Mouse (Mus musculus) brain, adult 10 weeks (tissue): ENCODE data around the gene Paics. TPM values are rescaled to one million over a fixed set of nuclear protein-coding genes. Genes with fewer than 3 reads are reported as not detected.

ENCODE experiments used
- polyA plus RNA-seq: library from polyadenylated mRNA; stranded (reverse); fragments of 350-450 nt; fragmentation: Illumina TruSeq; extraction: RNeasy Lipid Tissue Mini Kit (QIAGEN cat#74804); gene quantifications from one replicate; pipeline ENCODE4 v1.2.3, GENCODE M21; 2015; ENCODE audit warnings: low read depth, low replicate concordance

Paics gene
- polyA plus RNA-seq = 124 TPM

GRCm38 (mm10) chr5:76951106-76952027, at the start of gene Paics, which contains the start of gene Ppat:
Paics (plus strand) TSS chr5:76951307.
Ppat (minus strand) TSS chr5:76951578.

GRCm38 (mm10) chr5:76905405-76906154, 45.5 kb upstream of the Paics start, which contains the start of gene Aasdh:
Aasdh (minus strand) TSS chr5:76905514.

GRCm38 (mm10) chr5:76974554-76975285, 23.6 kb downstream of the Paics start, which contains the start of gene Srp72:
Srp72 (plus strand) TSS chr5:76974683.

GRCm38 (mm10) chr5:77004051-77004821, 53.1 kb downstream of the Paics start, which contains the start of gene Arl9:
Arl9 (plus strand) TSS chr5:77004055.

GRCm38 (mm10) chr5:77015544-77016482, 64.7 kb downstream of the Paics start, which contains the start of gene Thegl:
Thegl (plus strand) TSS chr5:77016023.

Other genes starting within 250 kb of the Paics start
- gene Aasdh, start 45.8 kb upstream of the Paics start, polyA plus RNA-seq = 16.8 TPM
- 8.1 TPM for gene Ppat, start 271 bp downstream of the Paics start, polyA plus RNA-seq
- gene Srp72, start 23.4 kb downstream of the Paics start, polyA plus RNA-seq = 73.9 TPM
- gene Arl9, start 52.7 kb downstream of the Paics start, polyA plus RNA-seq = not detected
- 1.4 TPM for gene Thegl, start 64.7 kb downstream of the Paics start, polyA plus RNA-seq
- gene Hopx, start 163.8 kb downstream of the Paics start, polyA plus RNA-seq = 78.8 TPM